Mouse (Mus musculus) MEL (cell line): Measurements from ENCODE around the gene Hvcn1. TPM values are rescaled to one million over a fixed set of nuclear protein-coding genes. Genes with fewer than 3 reads are reported as not detected.

Source experiments
- DNase-seq: peaks from one replicate; pipeline ENCODE4 v3.0.0; 2011; ENCODE audit warnings: low read depth, low spot score
- H3K27ac ChIP-seq: 2 replicates; pipeline ENCODE4 v1.5.1; 2012; ENCODE audit warnings: low read depth, mild to moderate bottlenecking, control low read depth, low read length, moderate library complexity; ENCODE audit not compliant: control insufficient read depth
- H3K27me3 ChIP-seq, 2 experiments: fragments of 150-350 bp in 1 of 2; sonication (generic) in 1 of 2; 2 replicates each; pipeline ENCODE4 v1.6.1; 2012; ENCODE audit warnings: low read length in 2 of 2, mild to moderate bottlenecking in 2 of 2, improper control_type of control experiment in 1 of 2, moderate library complexity in 1 of 2; ENCODE audit not compliant: insufficient read depth in 2 of 2, control insufficient read depth in 1 of 2
- H3K36me3 ChIP-seq, 2 experiments: 2 replicates each; pipeline ENCODE4 v1.6.1; 2012 to 2014; ENCODE audit warnings: low read length in 2 of 2, improper control_type of control experiment in 1 of 2, inconsistent platforms in 1 of 2, mild to moderate bottlenecking in 1 of 2; ENCODE audit not compliant: insufficient read depth in 2 of 2, control insufficient read depth in 1 of 2
- H3K4me1 ChIP-seq, 2 experiments: fragments of 150-350 bp in 1 of 2; sonication (generic) in 1 of 2; 2 replicates each; pipeline ENCODE4 v1.6.1; 2012; ENCODE audit warnings: low read length in 2 of 2, improper control_type of control experiment in 1 of 2, mild to moderate bottlenecking in 1 of 2; ENCODE audit not compliant: insufficient read depth in 2 of 2, control insufficient read depth in 1 of 2
- H3K4me3 ChIP-seq, 2 experiments: fragments of 150-350 bp in 1 of 2; sonication (generic) in 1 of 2; 2 replicates each; pipeline ENCODE4 v1.5.1; 2012; ENCODE audit warnings: low read depth in 2 of 2, low read length in 2 of 2, mild to moderate bottlenecking in 2 of 2, moderate library complexity in 2 of 2, control low read depth in 1 of 2, improper control_type of control experiment in 1 of 2; ENCODE audit not compliant: control insufficient read depth in 1 of 2, insufficient read depth in 1 of 2
- H3K79me2 ChIP-seq: 2 replicates; pipeline ENCODE4 v1.6.1; 2012; ENCODE audit warnings: mild to moderate bottlenecking, low read length, moderate library complexity; ENCODE audit not compliant: control insufficient read depth, poor library complexity, insufficient read depth
- H3K9ac ChIP-seq: 2 replicates; pipeline ENCODE4 v1.6.1; 2012; ENCODE audit warnings: low read depth, mild to moderate bottlenecking, control low read depth, low read length, moderate library complexity; ENCODE audit not compliant: control insufficient read depth, poor library complexity, severe bottlenecking
- H3K9me3 ChIP-seq: fragments of 150-350 bp; sonication (generic); replicated peaks from 2 replicates; pipeline ENCODE4 v1.6.1; 2012; ENCODE audit warnings: mild to moderate bottlenecking, low read length, improper control_type of control experiment, moderate library complexity; ENCODE audit not compliant: insufficient read depth
- ELF1 ChIP-seq: IDR thresholded peaks from 2 replicates; pipeline ENCODE4 v1.6.1; 2014; ENCODE audit warnings: low read depth, mild to moderate bottlenecking, inconsistent platforms, low read length, improper control_type of control experiment, moderate library complexity
- EP300 ChIP-seq, 2 experiments: IDR thresholded peaks; 2 replicates each; pipeline ENCODE4 v1.6.1; 2011; ENCODE audit warnings: improper control_type of control experiment in 2 of 2, low read length in 2 of 2, low read depth in 1 of 2, mild to moderate bottlenecking in 1 of 2
- HCFC1 ChIP-seq: IDR thresholded peaks from 2 replicates; pipeline ENCODE4 v1.6.1; 2012; ENCODE audit warnings: low read depth, mild to moderate bottlenecking, inconsistent platforms, low read length, improper control_type of control experiment, moderate library complexity
- MAX ChIP-seq: IDR thresholded peaks from 2 replicates; pipeline ENCODE4 v1.6.1; 2011; ENCODE audit warnings: low read length, improper control_type of control experiment
- MXI1 ChIP-seq: IDR thresholded peaks from 2 replicates; pipeline ENCODE4 v1.6.1; 2011; ENCODE audit warnings: mild to moderate bottlenecking, low read depth, low read length, improper control_type of control experiment
- POLR2AphosphoS2 ChIP-seq: IDR thresholded peaks from 2 replicates; pipeline ENCODE4 v1.6.1; 2011; ENCODE audit warnings: low read length, improper control_type of control experiment
- RAD21 ChIP-seq: IDR thresholded peaks from 2 replicates; pipeline ENCODE4 v1.6.1; 2011; ENCODE audit warnings: mild to moderate bottlenecking, low read depth, low read length, improper control_type of control experiment
- SMC3 ChIP-seq: IDR thresholded peaks from 2 replicates; pipeline ENCODE4 v1.6.1; 2011; ENCODE audit warnings: low read depth, low read length, improper control_type of control experiment
- TCF12 ChIP-seq: IDR thresholded peaks from 2 replicates; pipeline ENCODE4 v1.6.1; 2014; ENCODE audit warnings: low read depth, mild to moderate bottlenecking, inconsistent platforms, low read length, improper control_type of control experiment, moderate library complexity
- UBTF ChIP-seq: IDR thresholded peaks from 2 replicates; pipeline ENCODE4 v1.6.1; 2012; ENCODE audit warnings: low read depth, mild to moderate bottlenecking, inconsistent platforms, low read length, improper control_type of control experiment, moderate library complexity, borderline replicate concordance; ENCODE audit not compliant: insufficient read depth
- USF2 ChIP-seq, 2 experiments: IDR thresholded peaks; 2 replicates each; pipeline ENCODE4 v1.6.1; 2011 to 2012; ENCODE audit warnings: improper control_type of control experiment in 2 of 2, low read length in 2 of 2, borderline replicate concordance in 1 of 2, inconsistent platforms in 1 of 2, low read depth in 1 of 2, mild to moderate bottlenecking in 1 of 2; ENCODE audit not compliant: insufficient read depth in 1 of 2
- ZC3H11A ChIP-seq: IDR thresholded peaks from 2 replicates; pipeline ENCODE4 v1.6.1; 2012; ENCODE audit warnings: low read depth, mild to moderate bottlenecking, inconsistent platforms, low read length, improper control_type of control experiment
- ZMIZ1 ChIP-seq: IDR thresholded peaks from 2 replicates; pipeline ENCODE4 v1.6.1; 2012; ENCODE audit warnings: low read depth, mild to moderate bottlenecking, inconsistent platforms, low read length, improper control_type of control experiment, moderate library complexity
- polyA plus RNA-seq, 2 experiments: library from polyadenylated mRNA; stranded (reverse) in 1 of 2; unstranded in 1 of 2; fragments of >175 nt in 1 of 2; fragments of >200 nt in 1 of 2; gene quantifications; 2 replicates each; pipeline versions ENCODE4 v1.2.1 to v1.2.4; 2012; ENCODE audit warnings: low replicate concordance in 2 of 2, low read depth in 1 of 2; ENCODE audit not compliant: insufficient read length in 2 of 2, insufficient read depth in 1 of 2, missing spikeins in 1 of 2
- total RNA-seq: library from RNA; depleted of rRNA; stranded (reverse); fragments of 300-350 nt; gene quantifications from 2 replicates; pipeline ENCODE4 v1.2.3, GENCODE M21; 2012

The Hvcn1 gene
- total and polyA plus RNA-seq, 3 experiments, result 8.4 to 13.5 TPM; not detected in 1

DNA sequence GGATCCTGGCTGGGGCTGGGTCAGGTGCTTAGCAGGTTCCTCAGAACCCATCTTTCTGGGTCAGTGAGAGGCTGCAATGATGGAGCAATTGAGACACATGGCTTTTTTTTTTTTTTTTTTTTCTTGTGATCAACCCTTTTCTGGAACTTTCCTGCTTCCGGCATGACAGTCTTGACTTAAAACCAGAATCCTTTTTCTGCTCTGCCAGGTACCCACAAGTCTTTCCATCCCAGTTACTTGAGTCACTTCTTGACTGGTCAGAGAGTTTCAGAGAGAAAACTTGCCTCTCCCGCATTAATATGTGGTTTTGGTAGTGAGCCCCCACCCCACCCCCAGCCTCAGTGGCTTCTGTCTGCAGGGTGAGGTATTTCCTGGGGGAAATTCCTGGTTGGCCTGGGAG, 17.7 kb downstream of the Hvcn1 start:
- no peak overlapping the region for H3K4me3 ChIP-seq
- no peak overlapping the region for H3K27ac ChIP-seq
- no peaks in the 10 kb centered on the region for H3K4me1 ChIP-seq
- TF ChIP-seq EP300 (IDR thresholded peaks at IDR 0.05; ENCODE audit: low read depth in 1 of 2, low read length in 2 of 2), result no peak
- no peaks in the 10 kb centered on the region for H3K36me3 ChIP-seq
- no peak for DNase-seq
- no peaks in the 10 kb centered on the region for H3K79me2 ChIP-seq
- H3K9me3 ChIP-seq, result no peaks in the 10 kb centered on the region
- H3K27me3 ChIP-seq, result no peaks in the 10 kb centered on the region
- no peak overlapping the region for H3K9ac ChIP-seq

DNA sequence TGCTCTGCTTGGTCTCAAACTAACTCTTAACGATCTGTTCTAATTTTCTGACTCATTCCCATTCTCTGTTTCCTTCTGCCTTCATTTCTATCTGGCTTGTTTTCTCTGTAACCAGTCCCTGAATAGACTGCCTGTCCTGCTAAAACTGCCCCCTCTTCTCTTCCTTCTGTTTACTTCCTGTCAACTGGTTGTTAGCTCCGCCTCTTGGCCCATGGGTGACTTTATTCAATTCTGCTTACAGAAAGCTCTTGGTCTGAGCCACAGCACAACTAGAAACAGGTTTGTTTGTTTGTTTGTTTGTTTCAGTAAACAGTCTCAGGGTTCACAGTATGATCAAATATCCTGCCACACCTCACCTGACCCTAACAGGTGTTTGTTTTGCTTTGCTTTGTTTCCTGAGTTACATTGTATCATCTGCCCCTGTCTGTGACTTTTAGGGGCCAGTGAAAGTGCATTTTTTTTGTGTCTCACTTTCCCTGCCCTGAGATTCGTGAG, 21.7 kb downstream of the Hvcn1 start:
- Histone ChIP-seq H3K36me3 (no peaks in the 10 kb centered on the region), H3K4me3 (no peak overlapping the region), H3K4me1 (no peaks in the 10 kb centered on the region), H3K9me3 (no peaks in the 10 kb centered on the region), H3K79me2 (no peaks in the 10 kb centered on the region), H3K27ac (no peak overlapping the region), H3K27me3 (no peaks in the 10 kb centered on the region), H3K9ac (no peak overlapping the region)
- no peak for DNase-seq
- TF ChIP-seq ZC3H11A (no peak), SMC3 (no peak)

DNA sequence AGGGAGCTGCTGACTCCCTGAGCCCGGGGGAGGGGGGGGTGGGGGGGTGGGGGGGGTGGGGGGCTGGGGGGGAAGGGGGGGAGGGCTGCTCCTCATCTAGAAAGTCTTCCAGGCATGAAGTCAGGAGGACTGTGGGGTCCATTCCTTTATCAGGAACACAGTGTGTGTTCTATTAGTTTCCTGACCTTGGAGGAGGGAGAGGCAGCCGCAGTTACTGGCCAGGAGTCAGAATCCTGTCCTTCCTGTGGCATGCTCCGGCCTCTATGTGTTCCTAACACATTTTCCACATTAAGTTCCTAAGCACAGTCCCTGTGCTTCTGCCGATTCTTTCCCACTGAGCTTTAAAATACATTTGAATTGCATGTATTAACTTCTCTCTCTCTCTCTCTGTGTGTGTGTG, 22.2 kb downstream of the Hvcn1 start:
- Histone ChIP-seq H3K4me3 (no peak overlapping the region), H3K9ac (no peak overlapping the region), H3K79me2 (no peaks in the 10 kb centered on the region), H3K36me3 (no peaks in the 10 kb centered on the region), H3K4me1 (no peaks in the 10 kb centered on the region), H3K9me3 (no peaks in the 10 kb centered on the region), H3K27me3 (no peaks in the 10 kb centered on the region), H3K27ac (no peak overlapping the region)
- DNase-seq, result no peak
- TF ChIP-seq POLR2AphosphoS2 (no peak), USF2 (IDR thresholded peaks at IDR 0.05; ENCODE audit: borderline replicate concordance in 1 of 2, insufficient read depth in 1 of 2, low read depth in 1 of 2, low read length in 2 of 2) (no peak), TCF12 (no peak), EP300 (IDR thresholded peaks at IDR 0.05; ENCODE audit: low read depth in 1 of 2, low read length in 2 of 2) (no peak), MAX (no peak), UBTF (no peak), HCFC1 (no peak), ZMIZ1 (no peak), ELF1 (no peak), RAD21 (no peak), MXI1 (no peak)
